Mouse (Mus musculus): ENCODE measurements around the gene Fam83f. TPM values are rescaled to one million over a fixed set of nuclear protein-coding genes. Genes with fewer than 3 reads are reported as not detected.
A peak's percentile ranks its signal among the peaks of the same experiment; 100 is the strongest.

The Fam83f gene
- polyA plus RNA-seq, 1 experiment: 1.1 TPM

DNA sequence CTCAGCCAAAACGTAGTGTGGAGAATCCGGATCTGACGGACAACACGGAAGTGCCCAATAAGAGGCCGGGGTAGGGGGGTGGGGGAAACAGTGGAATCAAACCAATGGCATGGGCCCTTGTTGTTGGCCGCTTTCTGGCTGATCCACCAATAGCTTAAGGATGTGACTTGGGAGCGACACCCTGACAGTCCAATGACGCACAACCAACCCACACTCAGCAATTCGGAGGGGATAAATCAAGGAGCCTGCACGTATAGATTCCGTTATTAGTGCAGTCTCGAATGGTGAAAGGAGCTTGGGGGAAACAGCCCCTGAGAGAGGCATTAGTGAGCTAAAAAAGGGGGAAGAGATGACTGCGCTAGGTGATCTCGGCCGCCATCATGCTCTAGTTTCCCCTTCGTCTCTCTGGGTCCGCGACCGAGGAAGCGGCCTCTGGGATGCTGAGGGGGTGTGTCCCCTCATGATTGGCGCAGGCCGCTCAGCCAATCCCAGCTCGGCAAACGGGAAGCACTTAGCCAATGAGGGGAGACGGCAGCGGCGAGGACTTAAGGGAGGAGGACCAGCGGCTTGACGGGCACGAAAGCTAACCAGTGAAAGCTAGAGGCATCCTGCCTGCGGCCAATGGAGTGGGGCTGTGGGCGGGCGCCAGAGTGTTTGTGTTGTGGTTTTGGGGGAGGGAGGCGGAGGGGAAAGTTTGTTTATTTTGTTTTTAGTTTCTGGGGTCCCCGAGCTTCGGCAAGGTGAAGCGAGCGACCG, 39.1 kb downstream of the Fam83f start, which contains the start of gene Tnrc6b:
Gene Tnrc6b (plus strand): TSS at position 706 of the 756 bp plus-strand sequence.
- under 1% methylated on average over 39 of the region's 39 CpGs for WGBS
- peak within 1 kb of the TSS; percentile 93 for H3K27ac ChIP-seq (ENCODE audit: insufficient read depth, low read length)
- H3K27me3 ChIP-seq (ENCODE audit: control insufficient read depth, insufficient read depth, low read length): no peaks in the 10 kb centered on the region
- H3K4me3 ChIP-seq (ENCODE audit: extremely low read depth, insufficient read depth, insufficient read length): peak within 1 kb of the TSS; percentile 84
- peak; percentile 98 for DNase-seq (ENCODE audit: low read depth in 1 of 2, low spot score in 2 of 2)
- H3K36me3 ChIP-seq (ENCODE audit: control insufficient read depth, insufficient read depth, low read length): no peaks in the 10 kb centered on the region
- peaks cover 6% of the 10 kb centered on the region for H3K4me1 ChIP-seq (ENCODE audit: control insufficient read depth, insufficient read depth, insufficient read length)
- TF ChIP-seq CTCF (IDR thresholded peaks at IDR 0.05; ENCODE audit: extremely low read depth, insufficient read depth, insufficient read length, insufficient replicate concordance) (no peak), POLR2A (IDR thresholded peaks at IDR 0.05; ENCODE audit: low read depth, low read length) (peak; percentile 96)

DNA sequence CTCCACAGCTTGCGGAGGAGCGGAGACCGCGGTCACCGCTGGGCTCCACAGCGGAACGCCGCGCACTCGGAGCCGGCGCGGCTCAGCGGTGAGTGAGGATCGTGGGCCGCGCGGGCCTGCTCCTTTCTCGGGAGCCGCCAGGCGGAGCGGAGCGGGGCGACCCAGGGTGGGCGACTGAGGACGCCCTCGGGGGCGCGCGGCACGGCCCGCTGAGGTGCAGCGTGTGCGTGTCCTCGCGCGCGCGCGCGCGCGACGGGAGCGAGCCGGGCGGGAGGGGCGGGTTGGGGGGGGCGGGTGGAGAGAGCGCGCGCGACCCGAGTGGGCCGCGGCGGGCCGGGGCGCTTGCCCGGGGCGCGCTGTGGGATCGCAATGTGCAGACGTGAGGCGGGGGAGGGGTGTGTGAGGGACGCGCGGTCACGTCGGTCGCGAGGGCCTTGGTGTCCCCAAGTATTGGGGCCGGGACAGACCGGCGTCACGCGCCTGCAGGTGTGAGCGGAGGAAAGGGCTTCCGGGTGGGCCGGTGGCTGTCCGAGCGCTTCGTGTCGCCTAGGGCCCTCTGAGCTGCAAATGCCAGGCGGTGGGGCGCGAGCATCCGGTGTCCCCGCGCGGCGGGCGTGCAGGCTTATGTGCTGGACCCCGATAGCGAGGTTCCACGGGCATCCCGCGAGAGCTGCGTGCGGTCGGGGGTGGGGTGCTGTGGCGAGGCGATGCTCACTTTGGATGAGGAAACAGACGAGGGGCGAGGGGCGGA, 39.9 kb downstream of the Fam83f start:
- Histone ChIP-seq H3K36me3 (ENCODE audit: control insufficient read depth, insufficient read depth, low read length) (no peaks in the 10 kb centered on the region), H3K27me3 (ENCODE audit: control insufficient read depth, insufficient read depth, low read length) (no peaks in the 10 kb centered on the region), H3K4me1 (ENCODE audit: control insufficient read depth, insufficient read depth, insufficient read length) (peaks cover 5% of the 10 kb centered on the region), H3K27ac (ENCODE audit: insufficient read depth, low read length) (peak overlapping the region; percentile 93), H3K4me3 (ENCODE audit: extremely low read depth, insufficient read depth, insufficient read length) (peak overlapping the region; percentile 84)
- DNase-seq (ENCODE audit: low read depth in 1 of 2, low spot score in 2 of 2): peak in 1 of 2 experiments; percentile 54
- TF ChIP-seq POLR2A (IDR thresholded peaks at IDR 0.05; ENCODE audit: low read depth, low read length) (no peak), CTCF (IDR thresholded peaks at IDR 0.05; ENCODE audit: extremely low read depth, insufficient read depth, insufficient read length, insufficient replicate concordance) (no peak)
- under 1% methylated on average over 87 of the region's 106 CpGs for WGBS

DNA sequence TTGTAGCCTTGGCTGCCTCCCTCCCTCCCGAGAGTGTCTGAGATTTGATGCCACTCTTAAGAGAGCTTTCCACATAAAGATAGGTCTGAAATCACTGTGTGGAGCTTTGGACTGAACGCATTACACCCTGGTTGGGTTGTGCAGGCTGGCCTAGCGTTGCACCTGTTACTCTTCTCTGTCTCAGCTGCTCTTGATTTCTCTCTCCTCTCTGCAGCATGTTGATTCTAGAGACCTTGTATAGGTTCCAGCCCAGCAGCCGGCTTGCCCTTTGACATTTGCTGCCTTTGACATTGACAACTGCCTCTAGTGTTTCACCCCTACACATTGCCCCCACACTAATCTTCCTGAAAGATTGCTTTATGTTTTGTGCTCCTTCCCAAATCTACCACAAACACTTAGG, 42.7 kb downstream of the Fam83f start:
- no peak overlapping the region for H3K27ac ChIP-seq (ENCODE audit: insufficient read depth, low read length)

GRCm38 (mm10) chr15:80716631-80717135, 45.0 kb downstream of the Fam83f start:
- no peak for TF ChIP-seq CTCF (IDR thresholded peaks at IDR 0.05; ENCODE audit: extremely low read depth, insufficient read depth, insufficient read length, insufficient replicate concordance)
- no peak for TF ChIP-seq POLR2A (IDR thresholded peaks at IDR 0.05; ENCODE audit: low read depth, low read length)
- no peak for DNase-seq (ENCODE audit: low read depth in 1 of 2, low spot score in 2 of 2)
- Histone ChIP-seq H3K27ac (ENCODE audit: insufficient read depth, low read length) (no peak overlapping the region), H3K36me3 (ENCODE audit: control insufficient read depth, insufficient read depth, low read length) (no peaks in the 10 kb centered on the region; the same call in 1 of the 2 replicates), H3K4me1 (ENCODE audit: control insufficient read depth, insufficient read depth, insufficient read length) (peaks cover 6% of the 10 kb centered on the region), H3K4me3 (ENCODE audit: extremely low read depth, insufficient read depth, insufficient read length) (no peak overlapping the region), H3K27me3 (ENCODE audit: control insufficient read depth, insufficient read depth, low read length) (no peaks in the 10 kb centered on the region)
- WGBS: 90% methylated on average over 8 of the region's 8 CpGs

More for the DNA sequence above, 42.7 kb downstream of the Fam83f start:
- WGBS: 92% methylated on average over 4 of the region's 4 CpGs
- Histone ChIP-seq H3K4me3 (ENCODE audit: extremely low read depth, insufficient read depth, insufficient read length) (no peak overlapping the region), H3K4me1 (ENCODE audit: control insufficient read depth, insufficient read depth, insufficient read length) (peaks cover 4% of the 10 kb centered on the region), H3K27me3 (ENCODE audit: control insufficient read depth, insufficient read depth, low read length) (no peaks in the 10 kb centered on the region), H3K36me3 (ENCODE audit: control insufficient read depth, insufficient read depth, low read length) (no peaks in the 10 kb centered on the region; the same call in 1 of the 2 replicates)
- DNase-seq (ENCODE audit: low read depth in 1 of 2, low spot score in 2 of 2): no peak
- TF ChIP-seq POLR2A (IDR thresholded peaks at IDR 0.05; ENCODE audit: low read depth, low read length): no peak
- no peak for TF ChIP-seq CTCF (IDR thresholded peaks at IDR 0.05; ENCODE audit: extremely low read depth, insufficient read depth, insufficient read length, insufficient replicate concordance)

DNA sequence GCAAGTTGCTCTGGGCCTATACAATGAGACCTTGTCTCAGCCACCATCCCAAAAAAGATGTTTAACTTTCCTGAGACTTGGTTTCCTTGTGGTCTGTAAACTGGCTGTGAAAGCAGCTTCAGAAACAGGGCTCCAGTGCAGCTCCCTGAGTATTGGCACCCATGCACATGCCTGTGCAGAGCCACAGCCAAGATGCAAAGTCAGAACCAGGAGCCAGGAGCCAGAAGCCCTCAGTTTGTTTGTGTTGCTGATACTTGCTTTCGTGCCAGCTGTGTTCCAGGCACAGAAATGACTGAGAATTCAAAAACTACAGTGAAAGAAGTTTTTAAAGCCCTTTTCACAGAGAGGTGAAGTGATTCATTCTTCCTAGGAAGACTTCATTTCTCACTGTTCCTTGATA, 45.8 kb downstream of the Fam83f start:
- DNase-seq (ENCODE audit: low read depth in 1 of 2, low spot score in 2 of 2): no peak
- WGBS: 78% methylated on average over 1 of the region's 1 CpGs
- no peaks in the 10 kb centered on the region; the same call in 1 of the 2 replicates for H3K36me3 ChIP-seq (ENCODE audit: control insufficient read depth, insufficient read depth, low read length)
- no peaks in the 10 kb centered on the region for H3K27me3 ChIP-seq (ENCODE audit: control insufficient read depth, insufficient read depth, low read length)
- peaks cover 3% of the 10 kb centered on the region; the same call in 1 of the 2 replicates for H3K4me1 ChIP-seq (ENCODE audit: control insufficient read depth, insufficient read depth, insufficient read length)
- no peak for TF ChIP-seq CTCF (IDR thresholded peaks at IDR 0.05; ENCODE audit: extremely low read depth, insufficient read depth, insufficient read length, insufficient replicate concordance)
- TF ChIP-seq POLR2A (IDR thresholded peaks at IDR 0.05; ENCODE audit: low read depth, low read length): no peak
- no peak overlapping the region for H3K4me3 ChIP-seq (ENCODE audit: extremely low read depth, insufficient read depth, insufficient read length)
- H3K27ac ChIP-seq (ENCODE audit: insufficient read depth, low read length): no peak overlapping the region

- H3K4me3 ChIP-seq (ENCODE audit: extremely low read depth, insufficient read depth, insufficient read length): no peak overlapping the region
- TF ChIP-seq CTCF (IDR thresholded peaks at IDR 0.05; ENCODE audit: extremely low read depth, insufficient read depth, insufficient read length, insufficient replicate concordance) (no peak), POLR2A (IDR thresholded peaks at IDR 0.05; ENCODE audit: low read depth, low read length) (no peak)
- no peaks in the 10 kb centered on the region for H3K27me3 ChIP-seq (ENCODE audit: control insufficient read depth, insufficient read depth, low read length)
- peaks cover 8% of the 10 kb centered on the region; the same call in 1 of the 2 replicates for H3K4me1 ChIP-seq (ENCODE audit: control insufficient read depth, insufficient read depth, insufficient read length)
- DNase-seq (ENCODE audit: low read depth in 1 of 2, low spot score in 2 of 2): no peak
- H3K36me3 ChIP-seq (ENCODE audit: control insufficient read depth, insufficient read depth, low read length): no peaks in the 10 kb centered on the region; the same call in 1 of the 2 replicates
- H3K27ac ChIP-seq (ENCODE audit: insufficient read depth, low read length): no peak overlapping the region
- 90% methylated on average over 5 of the region's 5 CpGs for WGBS
Observed at GRCm38 (mm10) chr15:80720249-80720648, 48.6 kb downstream of the Fam83f start.
